Mouse (Mus musculus): ENCODE results near the gene Cbl.

Gene Cbl

DNA sequence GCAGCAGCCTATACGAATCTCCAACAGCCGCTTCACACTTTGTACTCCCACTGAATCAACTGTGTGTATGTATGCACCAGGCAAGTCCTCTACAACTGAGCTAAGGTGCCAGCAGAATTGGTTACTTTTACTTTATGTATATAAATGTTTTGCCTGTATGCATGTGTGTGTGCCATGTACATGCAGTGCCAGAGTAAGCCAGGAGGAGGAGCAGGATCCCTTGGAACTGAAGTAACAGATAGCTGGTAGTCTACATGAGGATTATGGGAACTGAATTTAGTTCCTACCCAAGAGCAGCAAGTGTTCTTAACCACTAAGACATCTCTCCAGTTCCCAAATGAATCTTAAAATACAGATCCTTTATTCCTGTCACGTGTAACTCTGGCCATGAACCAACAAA lies 51.6 kb downstream of the Cbl start:
- peak; percentile 28 to 36 for DNase-seq (ENCODE audit: low spot score in 2 of 2)

DNA sequence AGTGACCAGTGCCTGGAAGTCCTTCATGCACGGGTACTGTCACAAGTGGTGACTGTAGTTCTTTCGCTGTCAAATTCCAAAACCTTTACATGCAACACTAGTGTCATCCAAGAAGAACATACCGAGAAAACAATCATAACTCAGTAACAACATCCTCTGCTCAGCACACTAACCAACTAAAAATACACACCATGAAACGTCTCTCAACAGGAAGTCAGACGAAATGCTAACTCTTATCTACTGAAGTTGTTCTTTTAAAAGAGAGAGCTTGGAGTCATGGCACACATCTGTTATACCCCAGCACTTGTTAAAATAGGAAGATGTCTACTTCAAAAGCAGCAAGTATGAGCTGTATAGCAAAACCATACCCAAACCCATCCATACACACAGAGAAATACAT lies 52.3 kb downstream of the Cbl start:
- no peak for DNase-seq (ENCODE audit: low spot score in 2 of 2)

DNA sequence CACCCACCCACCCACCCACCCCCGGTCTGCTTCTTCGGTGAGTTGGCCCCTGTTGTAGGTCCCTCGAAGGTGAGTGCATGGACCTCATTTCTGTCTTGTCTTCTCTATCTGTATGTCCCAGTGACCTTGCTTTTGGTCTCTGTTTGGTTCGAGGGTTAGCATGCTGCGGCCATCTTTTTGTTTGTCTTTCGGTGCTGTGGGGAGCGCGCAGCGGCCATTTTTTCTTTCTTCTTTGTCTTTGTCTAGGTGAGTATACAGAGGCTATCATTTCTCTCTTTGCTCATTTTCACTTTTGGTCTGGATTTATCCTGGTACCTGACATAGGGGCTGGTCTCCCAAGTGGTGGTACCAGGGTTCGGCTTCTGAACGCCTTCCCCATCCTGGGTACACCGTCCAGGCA lies 55.0 kb downstream of the Cbl start:
- DNase-seq (ENCODE audit: low spot score in 2 of 2): no peak

DNA sequence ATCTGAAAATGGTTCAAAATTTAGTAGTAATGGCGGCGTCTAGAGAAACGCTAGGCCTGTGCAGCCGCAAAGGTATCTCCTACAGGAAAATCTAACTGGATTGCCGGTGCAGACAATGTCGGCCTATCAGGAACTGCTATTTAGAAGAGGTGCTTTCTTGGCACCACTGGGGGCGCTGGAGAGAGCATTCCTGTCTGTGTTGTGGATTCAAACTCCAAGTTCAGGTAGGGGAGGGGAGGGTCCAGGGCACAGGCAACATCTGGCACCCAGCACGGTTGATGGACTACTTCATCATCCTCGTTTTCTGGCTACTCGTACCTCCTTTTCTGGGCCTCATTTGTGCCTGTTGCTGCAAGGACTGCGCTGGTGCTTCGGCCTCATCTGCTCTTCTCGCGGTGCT lies 55.5 kb downstream of the Cbl start:
- no peak for DNase-seq (ENCODE audit: low spot score in 2 of 2)

DNA sequence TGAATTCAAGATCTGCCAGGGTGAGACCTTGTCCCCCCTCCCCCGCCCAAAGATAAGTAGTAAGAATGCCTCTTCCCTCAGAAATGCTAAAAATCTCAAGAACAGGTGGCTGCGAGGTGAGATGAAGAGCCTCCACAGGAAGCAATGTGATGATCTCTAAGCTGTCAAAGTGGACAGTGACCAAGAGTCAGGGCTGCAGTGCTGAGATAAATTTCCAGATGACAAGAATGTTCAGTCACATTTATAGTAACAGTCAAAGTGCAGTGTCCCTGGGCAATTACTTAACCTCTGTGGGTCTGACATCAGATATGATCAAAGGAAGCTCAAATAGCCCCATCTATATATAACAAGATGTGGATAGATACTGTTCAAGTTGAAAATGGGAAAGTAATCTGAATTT lies 56.4 kb downstream of the Cbl start:
- DNase-seq (ENCODE audit: low spot score in 2 of 2): no peak

DNA sequence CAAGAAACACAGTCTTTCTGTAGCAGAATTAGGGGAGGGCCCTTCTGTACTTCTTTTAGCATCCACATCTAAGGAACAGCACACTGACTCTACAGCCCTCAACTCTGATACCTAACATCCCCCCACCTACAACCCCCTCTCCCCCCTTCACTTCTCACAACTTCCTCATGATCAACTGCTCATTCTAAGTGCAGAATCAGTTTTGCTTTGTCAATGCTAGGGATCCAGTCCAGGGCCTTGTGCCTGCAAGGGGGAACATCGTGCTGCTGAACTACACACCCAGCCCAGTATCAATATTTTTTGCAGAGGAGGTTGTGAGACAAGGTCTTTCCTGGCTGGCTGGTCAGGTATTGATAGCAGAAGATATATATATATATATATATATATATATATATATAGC lies 57.9 kb downstream of the Cbl start:
- DNase-seq (ENCODE audit: low spot score in 2 of 2): no peak

DNA sequence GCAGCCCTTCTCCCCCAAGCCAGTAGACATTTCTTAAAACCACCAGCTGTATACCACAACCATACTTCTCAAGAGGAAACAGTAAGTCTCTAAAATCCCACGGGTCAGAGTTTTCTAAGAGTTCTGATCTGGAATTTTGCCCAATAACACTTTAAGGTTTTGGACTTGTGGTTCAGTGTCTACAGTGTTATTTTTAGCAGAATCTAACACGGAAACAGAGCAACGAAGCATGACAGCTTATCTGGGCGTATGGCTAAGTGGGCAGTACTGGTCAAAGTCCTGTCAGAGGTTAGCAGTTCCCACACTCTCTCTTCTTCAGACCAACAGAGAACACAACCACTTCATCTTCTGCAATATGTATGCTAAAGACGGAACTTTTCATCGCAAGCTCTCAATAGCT lies 58.3 kb downstream of the Cbl start:
- no peak for DNase-seq (ENCODE audit: low spot score in 2 of 2)

DNA sequence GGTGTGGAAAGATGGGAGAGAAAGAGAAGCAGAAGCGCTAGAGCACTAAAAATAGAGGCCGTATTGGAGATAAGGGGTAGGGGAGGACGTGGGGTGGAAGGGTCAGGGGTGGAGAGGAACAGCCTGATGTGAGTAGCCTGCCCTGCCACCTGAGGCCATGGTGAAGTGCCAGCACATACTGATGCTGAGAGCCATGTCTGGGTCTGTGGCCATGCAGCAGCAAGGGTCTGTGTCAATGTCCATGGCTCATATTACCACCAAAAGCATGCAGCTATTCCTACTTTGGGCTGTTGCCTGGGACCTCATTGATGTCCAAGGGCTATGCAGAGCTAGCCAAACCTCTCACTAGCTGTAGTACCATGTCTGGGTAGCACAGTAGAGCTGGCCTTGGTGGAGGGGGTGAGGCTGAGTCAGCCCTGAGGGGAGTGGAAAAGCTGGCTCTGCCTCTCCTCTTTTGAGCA lies 63.1 kb downstream of the Cbl start:
- no peak for DNase-seq (ENCODE audit: low spot score in 2 of 2)

DNA sequence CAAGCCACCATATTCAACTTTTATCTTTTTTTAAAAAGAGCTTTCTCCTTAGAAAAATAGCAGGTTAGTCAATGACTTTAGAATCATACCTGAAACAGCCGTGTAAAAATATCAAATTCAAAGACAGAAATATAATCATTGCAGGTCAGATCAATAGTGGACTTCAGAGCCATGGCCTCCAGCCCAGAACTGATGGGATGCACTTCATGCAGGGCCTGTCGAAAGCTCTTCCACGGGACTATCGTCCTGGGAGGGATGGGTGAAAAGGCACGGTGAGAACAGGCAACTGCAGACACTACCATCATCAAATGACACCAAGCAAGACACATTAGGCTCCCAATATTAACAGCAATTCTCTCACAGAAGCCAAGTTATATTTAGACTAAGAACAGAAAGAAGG lies 64.9 kb downstream of the Cbl start:
- no peak for DNase-seq (ENCODE audit: low spot score in 2 of 2)

DNA sequence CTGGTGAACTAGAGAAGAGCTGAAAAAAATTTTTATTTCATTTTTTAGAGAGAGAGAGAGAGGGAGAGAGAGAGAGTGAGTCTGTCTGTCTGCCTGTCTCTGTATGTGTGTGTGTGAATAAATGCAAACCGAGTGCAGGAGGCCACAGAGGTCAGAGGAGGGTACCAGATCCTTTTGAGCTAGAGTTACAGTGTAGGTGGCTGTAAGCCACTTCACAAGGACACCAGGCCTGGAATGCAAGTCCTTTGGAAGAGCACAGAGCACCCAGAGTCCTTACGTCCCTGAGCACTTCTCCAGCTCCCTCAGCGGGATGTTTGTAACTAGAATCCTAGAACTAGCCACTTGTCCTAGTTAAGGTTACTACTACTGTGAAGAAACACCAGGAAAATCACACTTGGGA lies 74.0 kb downstream of the Cbl start:
- DNase-seq (ENCODE audit: low spot score in 2 of 2): no peak

DNA sequence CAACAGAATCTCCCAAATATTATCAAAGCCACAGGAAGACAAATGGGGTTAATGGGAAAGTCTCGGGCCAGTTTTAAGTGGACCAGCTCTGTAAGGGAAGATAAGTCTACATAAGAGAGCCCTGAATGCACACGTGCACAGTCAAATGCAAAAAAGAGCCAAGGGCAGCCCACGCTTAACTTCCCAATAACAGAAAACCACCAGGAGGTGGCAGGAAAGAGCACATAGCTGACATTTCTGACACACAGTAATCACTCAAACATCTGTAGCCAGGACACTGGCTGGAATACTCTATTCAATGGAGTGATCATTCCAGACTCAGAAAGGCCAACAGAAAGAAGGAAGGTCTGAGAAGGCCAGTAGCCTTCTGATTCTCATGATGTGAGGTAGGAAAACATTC lies 86.6 kb downstream of the Cbl start:
- no peak for DNase-seq (ENCODE audit: low spot score in 2 of 2)

DNA sequence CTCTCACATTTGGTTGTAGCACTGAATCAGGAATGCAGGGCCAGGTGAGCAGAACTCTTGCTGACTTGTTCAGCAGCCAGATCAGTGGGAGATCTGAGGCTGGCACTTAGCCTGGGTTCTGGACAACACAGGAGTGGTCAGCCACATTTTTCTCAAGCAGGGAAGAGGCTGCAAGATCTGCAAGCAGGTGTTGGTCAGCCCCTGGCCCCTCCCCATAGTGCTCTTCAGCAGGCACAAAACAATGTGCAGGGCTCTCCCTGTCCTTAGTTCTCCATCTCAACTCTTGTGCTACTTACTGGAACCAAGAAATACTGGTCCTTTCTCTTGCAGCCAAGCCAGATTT lies 89.2 kb downstream of the Cbl start:
- no peak for DNase-seq (ENCODE audit: low spot score in 2 of 2)

DNA sequence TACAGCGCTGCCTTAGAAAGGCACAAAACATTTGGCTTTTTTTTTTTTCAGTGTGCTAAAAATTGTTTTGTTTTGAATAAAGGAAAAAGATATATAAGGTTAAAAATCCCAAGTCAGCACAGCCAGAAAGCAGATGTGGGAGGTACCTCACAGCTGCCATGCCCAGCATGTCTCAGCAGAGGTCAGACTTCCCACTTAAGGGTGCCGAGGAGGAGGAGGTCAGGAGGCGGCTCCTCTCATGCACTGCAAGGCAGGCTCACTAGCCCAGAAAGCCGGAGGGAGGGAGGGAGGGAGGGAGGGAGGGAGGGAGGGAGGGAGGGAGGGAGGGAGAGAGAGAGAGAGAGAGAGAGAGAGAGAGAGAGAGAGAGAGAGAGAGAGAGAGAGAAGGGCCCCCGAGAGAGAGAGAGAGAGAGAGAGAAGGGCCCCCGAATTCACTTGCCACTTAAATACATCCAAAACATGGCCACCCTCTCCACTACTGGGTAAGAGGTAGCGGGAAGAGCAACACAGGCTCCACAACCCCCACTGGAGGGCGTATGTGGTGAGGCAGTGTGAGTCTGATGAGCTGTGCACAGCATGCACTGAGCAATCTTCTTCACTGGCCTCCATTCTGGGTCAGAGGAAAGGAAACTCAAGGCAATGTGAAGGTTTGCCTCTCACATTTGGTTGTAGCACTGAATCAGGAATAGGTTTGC lies 89.7 kb downstream of the Cbl start:
- DNase-seq (ENCODE audit: low spot score in 2 of 2): no peak

DNA sequence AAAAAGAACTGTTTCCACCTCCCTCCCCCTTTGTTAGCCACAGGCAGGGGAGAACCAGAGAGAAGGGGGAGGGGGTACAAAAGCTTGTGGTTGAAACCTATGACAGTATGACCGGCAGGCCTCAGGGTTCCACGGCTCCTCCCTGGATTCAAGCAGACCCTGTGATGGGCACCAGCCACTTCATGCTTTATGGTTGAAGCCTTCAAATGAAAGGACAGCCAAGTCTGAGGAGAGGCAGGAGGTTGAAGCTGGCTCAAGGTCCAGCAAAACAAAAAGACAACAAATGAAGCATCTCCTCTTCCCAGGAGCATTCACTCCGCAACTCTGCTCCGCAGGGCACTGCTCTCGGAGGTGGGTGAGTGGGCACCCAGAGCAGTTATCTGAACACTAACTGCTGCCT lies 90.4 kb downstream of the Cbl start:
- no peak for DNase-seq (ENCODE audit: low spot score in 2 of 2)

DNA sequence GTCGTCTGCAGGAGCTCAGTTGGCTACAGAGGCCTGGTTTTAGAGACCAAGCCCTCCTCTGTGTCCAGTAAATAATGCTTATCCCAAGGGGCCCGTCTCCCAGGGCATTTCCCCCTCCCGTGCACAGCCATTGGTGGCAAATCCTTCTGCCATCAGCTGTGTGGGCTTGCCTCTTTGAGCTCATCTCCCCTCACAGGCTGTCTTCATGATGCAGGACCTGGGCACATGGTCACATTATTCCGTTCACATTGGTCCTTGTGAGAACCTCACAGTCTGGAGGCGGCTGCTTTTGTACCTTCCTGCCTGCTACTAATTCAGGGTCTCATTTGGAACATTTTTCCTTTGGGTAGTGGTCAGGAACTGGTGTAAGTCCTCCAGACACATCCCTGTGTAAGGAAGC lies 91.9 kb downstream of the Cbl start:
- DNase-seq (ENCODE audit: low spot score in 2 of 2): no peak

DNA sequence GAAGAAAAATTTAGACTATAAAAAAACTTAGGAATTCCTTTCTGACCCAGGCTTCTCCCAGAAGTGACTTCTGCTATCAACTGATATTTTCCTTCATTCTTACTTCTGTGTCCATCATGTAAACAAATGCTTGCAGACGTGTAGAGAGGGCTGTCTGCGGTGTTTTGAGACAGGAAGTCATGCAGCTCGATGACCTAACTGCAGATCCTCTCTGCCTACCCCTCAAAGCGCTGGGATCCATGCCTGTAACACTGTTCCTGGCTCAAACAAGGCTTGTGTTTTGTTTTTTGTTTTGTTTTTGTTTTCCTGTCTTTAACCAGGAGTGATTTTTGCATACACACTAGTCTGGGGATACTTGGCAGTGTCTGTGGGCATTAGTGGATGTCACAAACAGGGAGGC lies 96.0 kb downstream of the Cbl start:
- DNase-seq (ENCODE audit: low spot score in 2 of 2): no peak

DNA sequence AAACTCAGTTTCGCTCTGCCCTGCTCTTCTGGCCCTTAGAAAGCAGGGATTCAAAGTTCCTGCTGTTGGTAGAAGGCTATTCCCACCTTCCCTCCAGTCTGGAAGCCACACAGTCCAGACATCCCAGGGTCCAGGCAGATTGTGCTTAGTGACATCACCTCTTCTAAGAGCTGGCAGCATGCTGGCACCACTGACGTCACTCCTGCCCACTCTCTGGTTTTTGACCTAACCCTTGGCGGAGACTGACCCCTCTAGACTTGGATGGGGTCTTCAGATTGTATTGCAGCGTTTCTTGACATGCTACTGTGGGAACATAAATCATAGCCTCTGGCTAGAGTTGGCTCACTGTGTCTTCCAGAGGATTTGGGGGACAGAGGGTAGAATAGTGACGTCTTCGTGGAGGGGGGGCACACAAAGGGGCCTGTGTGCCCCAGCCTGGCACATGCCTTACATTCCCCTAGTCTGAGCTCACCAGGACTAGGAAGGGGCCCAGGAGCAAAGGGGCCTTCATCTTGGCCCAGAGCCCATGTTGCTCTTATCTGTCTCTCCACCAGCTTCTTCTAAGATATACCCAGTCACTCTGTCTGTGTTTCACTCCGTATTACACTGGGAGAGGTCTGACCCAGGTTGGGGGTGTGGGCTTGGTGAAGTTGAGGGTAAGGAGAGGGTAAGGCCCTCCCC lies 98.0 kb downstream of the Cbl start:
- DNase-seq (ENCODE audit: low spot score in 2 of 2): no peak

DNA sequence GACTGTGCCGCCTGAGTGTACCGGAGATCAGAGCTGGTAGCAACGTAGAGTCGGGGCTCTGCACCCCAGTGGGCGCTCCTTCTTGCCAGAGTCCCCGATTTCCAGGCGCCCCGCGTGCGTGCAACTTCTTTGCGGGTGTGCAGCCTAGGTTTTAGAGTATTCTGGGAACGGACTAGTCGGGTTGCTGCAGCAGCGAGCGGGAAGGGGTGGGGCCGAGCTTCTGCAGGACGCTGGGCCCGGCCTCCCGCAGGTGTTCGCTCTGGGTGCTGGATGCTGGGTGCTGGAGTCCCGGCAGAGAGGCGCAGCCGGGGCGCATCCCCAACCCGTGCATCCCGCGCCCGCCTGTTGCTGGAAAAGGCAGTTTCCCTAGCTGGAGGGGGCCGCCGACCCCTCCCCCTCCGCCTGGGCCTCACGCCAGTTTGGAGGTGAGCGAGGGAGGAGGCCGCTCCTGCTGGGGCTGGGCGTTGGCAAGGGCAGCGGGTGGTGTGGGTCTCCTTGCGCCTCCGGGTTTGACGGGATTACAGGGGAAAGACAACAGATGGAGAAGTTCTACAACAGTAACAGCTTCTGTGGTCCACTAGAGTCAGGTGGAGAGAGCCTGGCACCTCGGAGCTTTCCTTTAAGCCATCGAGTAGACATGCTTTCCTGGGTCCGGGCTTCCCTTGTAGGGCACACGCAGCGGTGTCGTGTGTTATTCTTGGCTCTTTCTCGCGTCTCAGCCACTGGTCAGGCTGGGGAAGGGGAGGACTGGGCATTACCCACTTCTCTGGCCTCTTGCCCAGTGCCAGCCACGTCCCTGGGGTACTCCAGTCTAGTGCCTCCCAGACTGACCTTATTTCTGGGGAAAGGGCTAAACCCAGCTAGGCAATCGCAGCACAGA lies 98.8 kb downstream of the Cbl start:
- DNase-seq (ENCODE audit: low spot score in 2 of 2): no peak

DNA sequence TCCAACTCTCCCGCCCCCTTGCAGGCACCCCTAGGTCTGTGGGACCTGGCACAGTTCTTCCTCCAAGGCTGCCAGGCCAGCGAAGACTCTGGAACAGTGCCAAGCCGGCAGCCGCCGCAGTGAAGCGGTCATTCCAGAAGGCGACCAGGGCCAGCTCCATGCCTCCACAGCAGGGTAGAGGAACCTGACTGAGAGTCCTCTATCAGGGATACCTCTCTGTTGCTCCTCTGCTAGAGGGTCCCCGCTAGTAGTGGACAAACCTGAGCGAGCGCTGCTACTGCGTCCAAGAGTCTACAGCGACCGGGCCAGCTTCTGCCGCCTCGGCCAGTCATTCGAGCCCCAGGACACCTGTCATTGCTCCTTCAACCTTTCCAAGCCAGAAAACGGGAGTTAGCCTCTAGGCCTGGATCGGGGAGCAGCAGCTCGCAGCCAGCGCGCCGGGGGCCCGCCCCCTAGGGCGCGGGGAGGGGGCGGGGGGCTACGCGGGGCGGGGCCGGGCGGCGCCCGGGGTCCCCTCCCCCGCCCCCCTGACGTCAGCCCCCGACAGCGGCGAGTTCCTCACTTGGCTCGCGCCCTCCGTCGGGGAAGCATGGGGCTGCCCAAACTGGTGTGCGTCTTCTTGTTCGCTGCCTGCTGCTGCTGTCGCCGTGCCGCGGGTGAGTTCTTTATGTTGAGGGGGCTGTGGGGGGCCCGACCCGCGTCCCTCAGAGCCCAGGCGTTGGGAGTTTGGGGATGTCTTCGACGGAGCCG lies 99.6 kb downstream of the Cbl start, which contains the start of gene Mcam:
Gene Mcam, plus strand, starts transcription at position 369 of the 750 bp plus-strand sequence.
- DNase-seq (ENCODE audit: low spot score in 2 of 2): no peak

DNA sequence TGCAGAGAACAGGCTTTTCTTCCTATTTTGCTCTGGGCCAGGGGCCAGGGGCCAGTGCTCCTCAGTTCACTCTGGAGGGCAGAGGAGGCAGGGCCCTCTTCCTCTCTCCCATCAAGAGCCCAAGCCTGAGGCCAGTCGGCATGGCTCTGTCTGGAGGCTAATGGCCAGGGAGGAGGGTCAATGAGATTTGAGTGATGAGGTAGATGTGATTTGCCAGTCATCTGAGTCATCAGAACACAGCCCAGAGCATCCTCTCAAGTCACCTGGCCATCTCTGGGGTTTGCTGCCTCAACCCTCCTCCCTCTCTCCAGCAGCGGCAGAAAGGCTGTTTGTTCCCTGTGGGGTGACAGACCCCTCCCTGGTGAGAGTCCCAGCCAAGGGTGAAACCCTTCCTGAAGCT lies 100.6 kb downstream of the Cbl start:
- no peak for DNase-seq (ENCODE audit: low spot score in 2 of 2)

DNA sequence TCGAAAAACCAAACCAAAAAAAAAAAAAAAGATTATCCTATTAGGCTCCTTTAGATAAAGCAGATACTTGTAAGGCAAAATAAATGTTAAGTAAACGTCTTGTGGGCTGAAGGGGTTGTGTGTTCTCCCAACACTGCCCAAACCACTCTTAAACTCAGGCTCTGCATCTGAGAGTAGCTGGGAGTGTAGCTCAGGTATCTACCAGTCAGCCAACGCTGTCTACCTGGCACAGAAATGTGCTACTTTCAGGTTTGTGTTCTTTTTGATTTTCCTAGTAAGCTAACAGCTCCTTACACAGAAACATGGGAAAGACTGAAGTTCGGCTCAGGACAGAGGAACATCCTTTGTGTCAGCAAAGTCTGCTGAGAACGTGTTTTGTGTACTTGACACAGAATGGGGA lies 101.6 kb downstream of the Cbl start:
- DNase-seq (ENCODE audit: low spot score in 2 of 2): no peak

DNA sequence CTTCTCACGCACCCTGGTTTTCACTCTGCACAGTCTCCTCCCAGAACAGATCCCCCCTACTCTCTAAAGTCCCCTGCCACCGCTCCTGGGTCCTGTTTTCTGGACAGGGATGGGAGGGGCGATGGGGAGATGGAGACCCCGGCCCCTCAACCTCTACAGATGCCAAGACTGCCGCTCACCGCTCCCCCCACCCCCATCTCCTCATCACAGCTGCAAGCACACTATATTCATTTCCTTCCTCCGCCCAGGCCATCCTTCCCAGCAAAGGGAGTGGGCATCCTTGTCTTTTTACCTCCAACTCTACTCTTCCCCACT lies 102.6 kb downstream of the Cbl start:
- DNase-seq (ENCODE audit: low spot score in 2 of 2): no peak

Measured in spleen, postnatal 36 days (tissue).